Mouse (Mus musculus) cerebellum, adult 8-10 months (tissue): ENCODE measurements at regions not wholly inside any gene's neighbourhood (a gene's known extent, or its start where the extent isn't known, plus 50 kb on each side); places are given as distances from the start of the nearest gene placed in this dataset.

ENCODE experiments used
- DNase-seq: peaks from one replicate; pipeline ENCODE4 v3.0.0; 2022

DNA sequence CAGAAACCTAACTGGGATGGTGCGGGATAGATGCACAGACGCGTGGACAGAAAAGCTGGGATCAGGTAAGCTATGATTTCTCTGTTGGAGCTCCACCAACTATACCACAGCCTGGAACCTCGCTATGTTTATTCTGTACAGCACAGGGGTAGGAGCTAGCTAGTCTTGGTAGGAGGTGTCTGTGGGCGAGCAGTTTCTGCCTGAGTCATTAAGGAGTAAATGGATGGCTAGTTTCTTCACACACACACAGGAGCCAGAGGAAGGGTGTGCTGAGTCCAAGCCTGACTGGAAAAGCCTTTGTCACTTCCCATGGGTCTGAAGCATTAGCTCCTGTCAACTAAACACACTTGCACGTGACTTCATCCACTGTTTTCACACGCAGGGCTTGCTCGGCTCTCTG lies 53.1 kb upstream of the Ubl3 start:
- DNase-seq: no peak
